ENCODE assay signal across 14 mouse cellular contexts in genomic region chr12:86770927-86771326, GRCm38 (mm10). TPM values are rescaled to one million over a fixed set of nuclear protein-coding genes. Genes with fewer than 3 reads are reported as not detected.
DNase-seq lines count a peak whose midpoint lies in the region; ATAC-seq and TF ChIP-seq lines count a peak whose summit lies in the region.
"Had no signal": no experiment of that assay in that cellular context is flagged by ENCODE, and none has a peak within 500 bp of the region (broad histone marks: within the 10 kb centered on the region; RNA-seq: fewer than 3 reads in every experiment).

No protein-coding gene starts in this region.

- H3K9me3 ChIP-seq in heart, embryonic 13.5 days: no peaks in the 10 kb centered on the region
- peaks cover 8% of the 10 kb centered on the region; the same call in 1 of the 2 replicates for H3K9me3 ChIP-seq in midbrain, embryonic 10.5 days (replicated peaks)
- no peaks in the 10 kb centered on the region for H3K9me3 ChIP-seq in midbrain, postnatal 0 days (ENCODE audit: low read length)
- H3K9me3 ChIP-seq in forebrain, embryonic 13.5 days (replicated peaks): peaks cover 3% of the 10 kb centered on the region; the same call in 1 of the 2 replicates
- H3K9me3 ChIP-seq in midbrain, embryonic 16.5 days (replicated peaks; ENCODE audit: control insufficient read depth, low read length, poor library complexity, severe bottlenecking): no peaks in the 10 kb centered on the region
- H3K9me3 ChIP-seq: liver, embryonic 12.5 days had no signal

- intact Hi-C loops in heart, postnatal 36 days (cut with DNase I): loop anchor here (1.0 kb wide), 1 partner anchor 135 kb away; no protein-coding TSS in a partner anchor

- no peaks in the 10 kb centered on the region for H3K27me3 ChIP-seq in heart, embryonic 13.5 days (replicated peaks)
- peaks cover 5% of the 10 kb centered on the region; the same call in 1 of the 2 replicates for H3K27me3 ChIP-seq in midbrain, embryonic 10.5 days (ENCODE audit: low read depth, poor library complexity, severe bottlenecking)
- no peaks in the 10 kb centered on the region for H3K27me3 ChIP-seq in midbrain, postnatal 0 days (ENCODE audit: insufficient read depth, low read length)
- H3K27me3 ChIP-seq in forebrain, embryonic 13.5 days: no peaks in the 10 kb centered on the region
- H3K27me3 ChIP-seq in midbrain, embryonic 16.5 days (ENCODE audit: control insufficient read depth, insufficient read depth, low read depth, low read length): no peaks in the 10 kb centered on the region
- H3K27me3 ChIP-seq: heart, embryonic 12.5 days; liver, embryonic 12.5 days; Patski had no signal

- no peak for ATAC-seq in heart, embryonic 13.5 days (ENCODE audit: extremely low read depth, insufficient number of reproducible peaks, low FRiP score, low TSS enrichment)
- ATAC-seq in midbrain, postnatal 0 days (ENCODE audit: low FRiP score): no peak
- ATAC-seq in forebrain, embryonic 13.5 days: no peak
- ATAC-seq in midbrain, embryonic 16.5 days: no peak
- no peak for ATAC-seq in monocyte, adult 5-6 weeks (replicated peaks; ENCODE audit: insufficient number of reproducible peaks, low FRiP score, low TSS enrichment, poor library complexity, severe bottlenecking)
- ATAC-seq: intestine, postnatal 0 days; liver, embryonic 12.5 days had no signal

- no peak overlapping the region for H3K4me3 ChIP-seq in heart, embryonic 13.5 days
- H3K4me3 ChIP-seq in midbrain, embryonic 10.5 days: no peak overlapping the region
- no peak overlapping the region for H3K4me3 ChIP-seq in midbrain, postnatal 0 days (ENCODE audit: low read depth, low read length)
- no peak overlapping the region for H3K4me3 ChIP-seq in forebrain, embryonic 13.5 days
- H3K4me3 ChIP-seq in midbrain, embryonic 16.5 days (ENCODE audit: low read depth, low read length): no peak overlapping the region
- H3K4me3 ChIP-seq: heart, embryonic 12.5 days; liver, embryonic 12.5 days had no signal

- no peak for DNase-seq in heart, postnatal 36 days
- no peak for DNase-seq in midbrain, embryonic 10.5 days (ENCODE audit: low spot score)
- DNase-seq in midbrain, postnatal 0 days (ENCODE audit: low spot score): no peak
- no peak for DNase-seq in kidney, adult 8-10 months

- no peak overlapping the region for H3K9ac ChIP-seq in heart, embryonic 13.5 days
- no peak overlapping the region for H3K9ac ChIP-seq in midbrain, postnatal 0 days (replicated peaks; ENCODE audit: low read length, poor library complexity, severe bottlenecking)
- 0 out of 2 replicates have a peak overlapping the region, but pooled peaks have one; percentile 26 for H3K9ac ChIP-seq in forebrain, embryonic 13.5 days
- H3K9ac ChIP-seq in midbrain, embryonic 16.5 days (ENCODE audit: low read depth, low read length): no peak overlapping the region
- H3K9ac ChIP-seq: heart, embryonic 12.5 days; liver, embryonic 12.5 days had no signal

- no peak overlapping the region for H3K4me2 ChIP-seq in heart, embryonic 13.5 days
- H3K4me2 ChIP-seq in midbrain, postnatal 0 days (ENCODE audit: low read depth, low read length, poor library complexity, severe bottlenecking): no peak overlapping the region
- no peak overlapping the region for H3K4me2 ChIP-seq in forebrain, embryonic 13.5 days
- no peak overlapping the region for H3K4me2 ChIP-seq in midbrain, embryonic 16.5 days (ENCODE audit: low read length)
- H3K4me2 ChIP-seq: heart, embryonic 12.5 days; liver, embryonic 12.5 days had no signal

- TF ChIP-seq CTCF in midbrain, postnatal 0 days (IDR thresholded peaks at IDR 0.05): no peak

- peak overlapping the region; percentile 61; the same call in 1 of the 2 replicates for H3K27ac ChIP-seq in heart, embryonic 13.5 days (replicated peaks)
- peak overlapping the region; percentile 73 for H3K27ac ChIP-seq in midbrain, embryonic 10.5 days (replicated peaks)
- no peak overlapping the region for H3K27ac ChIP-seq in midbrain, postnatal 0 days (ENCODE audit: low read depth, low read length)
- H3K27ac ChIP-seq in forebrain, embryonic 13.5 days: no peak overlapping the region; the same call in 1 of the 2 replicates
- 0 out of 2 replicates have a peak overlapping the region, but pooled peaks have one; percentile 52 for H3K27ac ChIP-seq in midbrain, embryonic 16.5 days (ENCODE audit: low read length)
- H3K27ac ChIP-seq: liver, embryonic 12.5 days had no signal

- H3K4me1 ChIP-seq in heart, embryonic 13.5 days: peaks cover 35% of the 10 kb centered on the region
- H3K4me1 ChIP-seq in midbrain, embryonic 10.5 days: peaks cover 45% of the 10 kb centered on the region
- 0 out of 2 replicates have a peak, but pooled peaks cover 4% of the 10 kb centered on the region for H3K4me1 ChIP-seq in midbrain, postnatal 0 days (ENCODE audit: insufficient read depth, low read length)
- peaks cover 39% of the 10 kb centered on the region for H3K4me1 ChIP-seq in forebrain, embryonic 13.5 days
- peaks cover 19% of the 10 kb centered on the region for H3K4me1 ChIP-seq in midbrain, embryonic 16.5 days (ENCODE audit: control insufficient read depth, insufficient read depth, low read length)

- H3K36me3 ChIP-seq in heart, embryonic 13.5 days: no peaks in the 10 kb centered on the region
- H3K36me3 ChIP-seq in midbrain, embryonic 10.5 days: no peaks in the 10 kb centered on the region
- no peaks in the 10 kb centered on the region for H3K36me3 ChIP-seq in midbrain, postnatal 0 days (ENCODE audit: insufficient read depth, low read length)
- no peaks in the 10 kb centered on the region for H3K36me3 ChIP-seq in forebrain, embryonic 13.5 days (ENCODE audit: poor library complexity, severe bottlenecking)
- no peaks in the 10 kb centered on the region for H3K36me3 ChIP-seq in midbrain, embryonic 16.5 days (ENCODE audit: control insufficient read depth, insufficient read depth, low read length)
- H3K36me3 ChIP-seq: heart, embryonic 12.5 days; liver, embryonic 12.5 days had no signal

- WGBS in heart, embryonic 13.5 days: 28% methylated on average over 3 of the region's 3 CpGs
- 10% methylated on average over 3 of the region's 3 CpGs for WGBS in midbrain, embryonic 10.5 days
- 7% methylated on average over 3 of the region's 3 CpGs for WGBS in midbrain, postnatal 0 days
- WGBS in forebrain, embryonic 13.5 days: 0% methylated on average over 3 of the region's 3 CpGs
- 1% methylated on average over 3 of the region's 3 CpGs for WGBS in midbrain, embryonic 16.5 days

RNA-seq across cellular contexts. Expression of gene Lrrc74a, which starts 36.8 kb away (rescaled TPM):
- polyA plus RNA-seq in heart, embryonic 13.5 days (2015; fragmentation: Nextera tagmentation; extraction: Ambion mirVana): not detected in 2 replicates
- total RNA-seq in heart, postnatal 36 days (2021): not detected
- polyA plus RNA-seq in midbrain, embryonic 10.5 days (2016; fragmentation: Nextera tagmentation; extraction: Ambion mirVana): not detected in 2 replicates
- total RNA-seq in midbrain, postnatal 0 days (2014; rRNA removed): not detected in 2 replicates
- not detected in 2 replicates for polyA plus RNA-seq in midbrain, postnatal 0 days (2015; fragmentation: Nextera tagmentation; extraction: Ambion mirVana)
- polyA plus RNA-seq in forebrain, embryonic 13.5 days (2015; fragmentation: Nextera tagmentation; extraction: Ambion mirVana): not detected in 2 replicates
- polyA plus RNA-seq in midbrain, embryonic 16.5 days (2015; fragmentation: Nextera tagmentation; extraction: Ambion mirVana): not detected in 2 replicates
- total RNA-seq in monocyte, adult 5-6 weeks (2017): not detected in 3 replicates
- total RNA-seq: adrenal gland, postnatal 14 days; gastrocnemius, postnatal 10 days had no signal
- polyA plus RNA-seq: heart, embryonic 12.5 days; intestine, postnatal 0 days; liver, embryonic 12.5 days; Patski had no signal

RNA-seq across cellular contexts. Expression of gene Angel1, which starts 44.7 kb away (rescaled TPM):
- 9.6 TPM in 2 replicates for polyA plus RNA-seq in heart, embryonic 13.5 days (2015; fragmentation: Nextera tagmentation; extraction: Ambion mirVana)
- 1 to 10 TPM; 3.2 to 4.4 TPM for total RNA-seq in heart, postnatal 36 days (2021)
- 14.4 and 16.0 TPM in 2 replicates for polyA plus RNA-seq in midbrain, embryonic 10.5 days (2016; fragmentation: Nextera tagmentation; extraction: Ambion mirVana)
- total RNA-seq in midbrain, postnatal 0 days (2014; rRNA removed): 6.3 and 12.4 TPM in 2 replicates
- 8.6 and 9.3 TPM in 2 replicates for polyA plus RNA-seq in midbrain, postnatal 0 days (2015; fragmentation: Nextera tagmentation; extraction: Ambion mirVana)
- polyA plus RNA-seq in forebrain, embryonic 13.5 days (2015; fragmentation: Nextera tagmentation; extraction: Ambion mirVana): 9.8 and 11.3 TPM in 2 replicates
- polyA plus RNA-seq in midbrain, embryonic 16.5 days (2015; fragmentation: Nextera tagmentation; extraction: Ambion mirVana): 10.6 and 10.8 TPM in 2 replicates
- total RNA-seq in monocyte, adult 5-6 weeks (2017): 1.4 to 2.0 TPM (median 1.6 TPM) in 3 replicates

Comparison
In these comparisons a context has a peak if more than half of its experiments do, and no peak if none do; other contexts are left out.
1. H3K27ac ChIP-seq: peak in heart, embryonic 13.5 days (single experiment), midbrain, embryonic 10.5 days (single experiment) and midbrain, embryonic 16.5 days (single experiment); none in midbrain, postnatal 0 days (single experiment) and forebrain, embryonic 13.5 days (single experiment).